Mouse (Mus musculus): ENCODE data around the gene Mmp21. TPM values are rescaled to one million over a fixed set of nuclear protein-coding genes. Genes with fewer than 3 reads are reported as not detected.

Gene Mmp21
- 0.11 TPM in 1 of 2 replicates, not detected in the other for polyA plus RNA-seq (2015; fragmentation: Nextera tagmentation; extraction: Ambion mirVana)

GRCm38 (mm10) chr7:133679961-133680360 lies at the start of gene Mmp21:
Gene Mmp21 (minus strand): TSS chr7:133680061.
- Histone ChIP-seq H3K27ac (ENCODE audit: low read depth) (no peak within 1 kb of the TSS), H3K4me3 (ENCODE audit: low read depth, low read length) (no peak within 1 kb of the TSS), H3K36me3 (replicated peaks; ENCODE audit: insufficient read depth, low read length) (peaks cover 6% of the 10 kb centered on the region; the same call in 1 of the 2 replicates), H3K4me2 (ENCODE audit: low read depth, low read length) (no peak within 1 kb of the TSS), H3K4me1 (ENCODE audit: insufficient read depth) (no peaks in the 10 kb centered on the region), H3K9me3 (ENCODE audit: low read length) (no peaks in the 10 kb centered on the region), H3K27me3 (ENCODE audit: insufficient read depth, low read length) (no peaks in the 10 kb centered on the region), H3K9ac (replicated peaks) (no peak within 1 kb of the TSS)
- 81% methylated on average over 3 of the region's 3 CpGs for WGBS (ENCODE audit: insufficient replicate concordance)
- no peak for TF ChIP-seq CTCF (IDR thresholded peaks at IDR 0.05; ENCODE audit: low read depth)
- TF ChIP-seq EP300 (IDR thresholded peaks at IDR 0.05; ENCODE audit: low read depth): no peak
- ATAC-seq: no peak
- no peak for DNase-seq

- no peaks in the 10 kb centered on the region for H3K9me3 ChIP-seq (ENCODE audit: low read length)
- H3K9ac ChIP-seq (replicated peaks): no peak overlapping the region
- TF ChIP-seq EP300 (IDR thresholded peaks at IDR 0.05; ENCODE audit: low read depth) (no peak), CTCF (IDR thresholded peaks at IDR 0.05; ENCODE audit: low read depth) (no peak)
- DNase-seq (no peak), ATAC-seq (no peak)
- 77% methylated on average over 5 of the region's 5 CpGs for WGBS (ENCODE audit: insufficient replicate concordance)
- no peak overlapping the region for H3K4me2 ChIP-seq (ENCODE audit: low read depth, low read length)
- H3K27ac ChIP-seq (ENCODE audit: low read depth): no peak overlapping the region
- H3K4me3 ChIP-seq (ENCODE audit: low read depth, low read length): no peak overlapping the region
- no peaks in the 10 kb centered on the region for H3K4me1 ChIP-seq (ENCODE audit: insufficient read depth)
- H3K27me3 ChIP-seq (ENCODE audit: insufficient read depth, low read length): no peaks in the 10 kb centered on the region
- peaks cover 2% of the 10 kb centered on the region; the same call in 1 of the 2 replicates for H3K36me3 ChIP-seq (replicated peaks; ENCODE audit: insufficient read depth, low read length)
Measured at GRCm38 (mm10) chr7:133729351-133729750, 49.5 kb upstream of the Mmp21 start.

DNA sequence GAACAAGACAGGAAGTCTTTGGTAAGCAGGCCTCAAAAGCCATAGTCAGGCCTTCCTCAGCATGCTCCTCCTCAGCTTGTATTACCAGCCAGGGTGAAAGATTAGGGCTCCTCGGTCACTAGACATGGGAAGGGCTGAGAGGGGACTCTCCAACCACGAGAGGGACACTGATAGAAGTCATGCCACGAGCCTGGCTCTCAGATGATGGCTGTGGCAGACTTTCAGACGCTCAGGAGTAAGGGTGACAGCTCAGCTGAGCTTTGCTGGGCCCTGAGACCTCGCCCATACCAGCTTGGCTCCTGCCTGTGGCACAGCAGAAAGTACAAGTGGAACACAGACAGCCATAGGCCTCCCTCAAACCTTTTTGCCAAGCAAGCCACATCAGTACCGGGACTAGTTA lies 47.2 kb upstream of the Mmp21 start:
- no peak for DNase-seq
- H3K4me2 ChIP-seq (ENCODE audit: low read depth, low read length): no peak overlapping the region
- H3K9me3 ChIP-seq (ENCODE audit: low read length): no peaks in the 10 kb centered on the region
- H3K9ac ChIP-seq (replicated peaks): no peak overlapping the region
- no peaks in the 10 kb centered on the region for H3K4me1 ChIP-seq (ENCODE audit: insufficient read depth)
- 83% methylated on average over 6 of the region's 6 CpGs for WGBS (ENCODE audit: insufficient replicate concordance)
- no peak overlapping the region for H3K27ac ChIP-seq (ENCODE audit: low read depth)
- H3K27me3 ChIP-seq (ENCODE audit: insufficient read depth, low read length): no peaks in the 10 kb centered on the region
- H3K36me3 ChIP-seq (replicated peaks; ENCODE audit: insufficient read depth, low read length): peaks cover 12% of the 10 kb centered on the region
- H3K4me3 ChIP-seq (ENCODE audit: low read depth, low read length): no peak overlapping the region
- no peak for ATAC-seq
- TF ChIP-seq CTCF (IDR thresholded peaks at IDR 0.05; ENCODE audit: low read depth) (no peak), EP300 (IDR thresholded peaks at IDR 0.05; ENCODE audit: low read depth) (no peak)

GRCm38 (mm10) chr7:133725571-133725970 lies 45.7 kb upstream of the Mmp21 start:
- ATAC-seq: 0 out of 2 replicates have a peak, but pooled peaks have one; percentile 36
- Histone ChIP-seq H3K9me3 (ENCODE audit: low read length) (no peaks in the 10 kb centered on the region), H3K27ac (ENCODE audit: low read depth) (no peak overlapping the region), H3K36me3 (replicated peaks; ENCODE audit: insufficient read depth, low read length) (peaks cover 25% of the 10 kb centered on the region), H3K27me3 (ENCODE audit: insufficient read depth, low read length) (no peaks in the 10 kb centered on the region), H3K4me3 (ENCODE audit: low read depth, low read length) (no peak overlapping the region), H3K9ac (replicated peaks) (no peak overlapping the region), H3K4me1 (ENCODE audit: insufficient read depth) (no peaks in the 10 kb centered on the region), H3K4me2 (ENCODE audit: low read depth, low read length) (no peak overlapping the region)
- no peak for TF ChIP-seq CTCF (IDR thresholded peaks at IDR 0.05; ENCODE audit: low read depth)
- no peak for TF ChIP-seq EP300 (IDR thresholded peaks at IDR 0.05; ENCODE audit: low read depth)
- WGBS (ENCODE audit: insufficient replicate concordance): 75% methylated on average over 10 of the region's 10 CpGs
- DNase-seq: no peak

DNA sequence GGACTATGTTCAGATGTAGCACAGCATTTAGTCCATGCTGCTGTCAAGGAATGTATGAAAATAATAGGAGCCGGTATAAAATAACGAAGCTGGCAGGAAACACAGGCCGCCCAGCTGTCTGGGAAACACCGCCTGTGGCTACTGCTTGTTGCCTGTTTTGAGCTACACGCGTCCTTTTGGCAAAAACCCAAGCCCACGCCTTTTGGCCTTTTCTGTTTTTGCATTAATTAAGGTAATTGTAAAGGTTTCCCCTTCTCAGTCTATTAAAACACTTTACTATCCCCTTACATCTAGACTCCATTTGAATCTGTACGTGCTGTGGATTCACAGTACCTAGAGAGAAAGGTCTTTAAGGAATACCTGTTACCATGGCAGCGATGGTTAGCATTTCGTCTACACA lies 45.0 kb upstream of the Mmp21 start:
- Histone ChIP-seq H3K27me3 (ENCODE audit: insufficient read depth, low read length) (no peaks in the 10 kb centered on the region), H3K9me3 (ENCODE audit: low read length) (no peaks in the 10 kb centered on the region), H3K36me3 (replicated peaks; ENCODE audit: insufficient read depth, low read length) (peaks cover 32% of the 10 kb centered on the region), H3K4me3 (ENCODE audit: low read depth, low read length) (no peak overlapping the region), H3K4me2 (ENCODE audit: low read depth, low read length) (no peak overlapping the region), H3K4me1 (ENCODE audit: insufficient read depth) (no peaks in the 10 kb centered on the region), H3K9ac (replicated peaks) (no peak overlapping the region), H3K27ac (ENCODE audit: low read depth) (no peak overlapping the region)
- no peak for TF ChIP-seq EP300 (IDR thresholded peaks at IDR 0.05; ENCODE audit: low read depth)
- TF ChIP-seq CTCF (IDR thresholded peaks at IDR 0.05; ENCODE audit: low read depth): no peak
- 85% methylated on average over 10 of the region's 10 CpGs for WGBS (ENCODE audit: insufficient replicate concordance)
- DNase-seq (no peak), ATAC-seq (no peak)

DNA sequence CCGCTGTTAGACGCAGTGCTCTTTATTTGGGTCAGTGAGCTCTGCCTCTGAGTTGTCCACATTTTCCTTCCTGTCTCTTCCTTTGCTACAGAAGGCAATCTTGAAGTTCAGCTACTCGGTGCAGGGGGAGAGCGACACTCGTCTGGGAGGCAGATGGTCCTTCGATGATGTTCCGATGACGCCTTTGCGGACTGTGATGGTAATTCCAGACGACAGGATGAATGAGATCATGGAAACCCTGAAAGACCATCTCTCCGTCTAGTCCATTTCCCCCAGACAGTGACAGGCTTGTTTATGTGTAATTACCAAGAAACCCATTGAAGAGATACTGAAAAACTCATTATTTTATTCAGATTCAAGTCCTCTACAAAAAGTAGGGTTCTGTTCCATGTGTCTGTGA lies 40.8 kb upstream of the Mmp21 start:
- 86% methylated on average over 11 of the region's 11 CpGs for WGBS (ENCODE audit: insufficient replicate concordance)
- H3K4me1 ChIP-seq (ENCODE audit: insufficient read depth): 0 out of 2 replicates have a peak, but pooled peaks cover 3% of the 10 kb centered on the region
- ATAC-seq (no peak), DNase-seq (no peak)
- no peak overlapping the region for H3K4me3 ChIP-seq (ENCODE audit: low read depth, low read length)
- H3K9ac ChIP-seq (replicated peaks): no peak overlapping the region
- TF ChIP-seq CTCF (IDR thresholded peaks at IDR 0.05; ENCODE audit: low read depth): no peak
- no peak for TF ChIP-seq EP300 (IDR thresholded peaks at IDR 0.05; ENCODE audit: low read depth)
- no peaks in the 10 kb centered on the region for H3K9me3 ChIP-seq (ENCODE audit: low read length)
- H3K27ac ChIP-seq (ENCODE audit: low read depth): no peak overlapping the region
- H3K27me3 ChIP-seq (ENCODE audit: insufficient read depth, low read length): no peaks in the 10 kb centered on the region
- H3K36me3 ChIP-seq (replicated peaks; ENCODE audit: insufficient read depth, low read length): peaks cover 63% of the 10 kb centered on the region
- no peak overlapping the region for H3K4me2 ChIP-seq (ENCODE audit: low read depth, low read length)

DNA sequence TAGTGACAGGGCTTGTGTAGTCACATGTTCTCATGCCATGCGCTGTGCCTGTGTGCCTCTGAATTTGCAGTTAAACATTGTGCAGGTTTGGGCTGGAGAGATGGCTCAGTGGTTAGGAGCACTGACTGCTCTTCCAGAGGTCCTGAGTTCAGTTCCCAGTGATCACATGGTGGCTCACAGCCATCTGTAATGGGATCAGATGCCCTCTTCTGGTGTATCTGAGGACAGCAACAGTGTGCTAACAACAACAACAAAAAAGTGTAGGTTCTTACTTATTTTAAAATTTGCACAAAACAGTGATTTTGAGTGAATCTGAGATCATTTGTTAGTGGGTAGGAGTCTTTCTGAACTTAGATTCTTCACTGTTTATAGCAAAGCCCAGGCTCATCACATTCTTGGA lies 38.7 kb upstream of the Mmp21 start:
- DNase-seq: no peak
- Histone ChIP-seq H3K36me3 (replicated peaks; ENCODE audit: insufficient read depth, low read length) (peaks cover 77% of the 10 kb centered on the region), H3K4me1 (ENCODE audit: insufficient read depth) (0 out of 2 replicates have a peak, but pooled peaks cover 3% of the 10 kb centered on the region), H3K4me3 (ENCODE audit: low read depth, low read length) (no peak overlapping the region), H3K4me2 (ENCODE audit: low read depth, low read length) (no peak overlapping the region), H3K27me3 (ENCODE audit: insufficient read depth, low read length) (no peaks in the 10 kb centered on the region), H3K9ac (replicated peaks) (no peak overlapping the region), H3K27ac (ENCODE audit: low read depth) (no peak overlapping the region), H3K9me3 (ENCODE audit: low read length) (no peaks in the 10 kb centered on the region)
- TF ChIP-seq EP300 (IDR thresholded peaks at IDR 0.05; ENCODE audit: low read depth) (no peak), CTCF (IDR thresholded peaks at IDR 0.05; ENCODE audit: low read depth) (peak; percentile 48)
- ATAC-seq: no peak
- WGBS (ENCODE audit: insufficient replicate concordance): 92% methylated on average over 1 of the region's 1 CpGs

All from liver, postnatal 0 days (tissue).